Mouse (Mus musculus) lung, adult 2 months (tissue): ENCODE data around the gene Gfod2.

Experiments
- CTCF ChIP-seq: fragments of 200-500 bp; IDR thresholded peaks from 2 replicates; pipeline ENCODE4 v1.5.1; 2011; ENCODE audit warnings: mild to moderate bottlenecking, low read length, control low read depth; ENCODE audit not compliant: insufficient read depth
- POLR2A ChIP-seq: fragments of 200-500 bp; IDR thresholded peaks from 2 replicates; pipeline ENCODE4 v1.6.1; 2011; ENCODE audit warnings: low read depth, mild to moderate bottlenecking, control low read depth, low read length, borderline replicate concordance; ENCODE audit errors: extremely low read depth

DNA sequence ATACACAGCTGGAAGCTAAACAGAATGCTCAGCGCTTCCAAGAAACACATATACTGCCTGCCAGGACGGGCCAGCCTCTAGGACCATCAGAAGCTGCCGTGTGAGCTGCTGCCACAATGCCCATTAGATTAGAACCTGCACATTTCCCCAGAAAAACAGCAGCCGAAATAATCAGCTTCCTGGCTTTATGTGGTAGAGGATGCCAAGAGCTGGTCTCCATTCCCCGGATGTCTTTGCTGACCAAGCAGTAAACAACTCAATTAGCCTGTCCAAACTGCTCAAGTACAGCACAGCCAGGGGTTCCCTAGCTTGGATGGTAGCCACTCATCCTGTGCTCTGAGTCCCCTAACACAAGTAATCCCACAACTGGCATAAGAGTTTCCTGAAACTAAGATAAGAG, 49.3 kb upstream of the Gfod2 start:
- TF ChIP-seq CTCF (no peak), POLR2A (no peak)
